Mouse (Mus musculus) bone marrow macrophage, adult 2 months (primary cell): ENCODE data around the gene Pex6.
A peak's percentile ranks its signal among the peaks of the same experiment; 100 is the strongest.

Experiments
- CTCF ChIP-seq: IDR thresholded peaks from 2 replicates; pipeline ENCODE4 v1.5.1; 2012; ENCODE audit warnings: low read depth, mild to moderate bottlenecking, low read length, moderate library complexity
- POLR2A ChIP-seq: IDR thresholded peaks from 2 replicates; pipeline ENCODE4 v1.6.1; 2012; ENCODE audit warnings: mild to moderate bottlenecking, low read depth, low read length, borderline replicate concordance

GRCm38 (mm10) chr17:46772404-46773277 lies 61.4 kb downstream of the Pex6 start, which contains the start of gene 2310039H08Rik:
- TF ChIP-seq CTCF, result no peak
- TF ChIP-seq POLR2A, result peak; percentile 38; the same call in 1 of the 2 replicates
